Mouse (Mus musculus): ENCODE data around the gene Rps7.

DNA sequence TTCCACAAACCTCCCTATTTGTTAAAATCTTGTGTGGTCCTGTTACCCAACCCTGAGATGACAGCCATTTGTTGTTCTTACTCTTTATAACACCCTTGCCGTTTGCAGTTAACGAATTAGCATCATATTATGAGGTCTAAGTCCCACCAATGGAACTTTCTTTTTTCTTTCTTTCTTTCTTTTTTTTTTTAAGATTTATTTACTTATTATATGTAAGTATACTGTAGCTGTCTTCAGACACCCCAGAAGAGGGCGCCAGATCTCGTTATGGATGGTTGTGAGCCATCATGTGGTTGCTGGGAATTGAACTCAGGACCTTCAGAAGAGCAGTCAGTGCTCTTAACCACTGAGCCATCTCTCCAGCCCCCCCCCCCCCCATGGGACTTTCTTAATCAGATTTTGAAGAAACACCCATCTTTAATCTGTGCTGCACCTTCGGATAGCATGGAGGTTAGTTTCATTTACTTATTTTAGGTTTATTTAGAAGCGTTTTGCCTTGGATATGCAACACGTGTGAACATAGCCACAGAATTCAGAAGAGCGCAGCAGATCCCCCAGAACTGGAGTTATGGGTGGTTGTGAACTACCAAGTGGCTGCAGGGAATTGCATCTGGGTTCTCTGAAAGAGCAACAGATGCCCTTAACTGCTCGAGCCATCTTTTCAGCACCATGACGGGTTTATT lies 38.4 kb upstream of the Rps7 start:
- no peak for TF ChIP-seq CTCF (conservative IDR thresholded peaks at IDR 0.05 in 1 of 2, IDR thresholded peaks at IDR 0.05 in 1 of 2; ENCODE audit: low read depth in 2 of 2, low read length in 2 of 2)
- no peak for TF ChIP-seq ZC3H11A (IDR thresholded peaks at IDR 0.05; ENCODE audit: low read depth, low read length)
- TF ChIP-seq ZMIZ1 (IDR thresholded peaks at IDR 0.05; ENCODE audit: low read depth, low read length): no peak
- no peak for TF ChIP-seq POLR2AphosphoS2 (IDR thresholded peaks at IDR 0.05; ENCODE audit: low read depth, low read length)
- no peak for TF ChIP-seq POLR2A (IDR thresholded peaks at IDR 0.05; ENCODE audit: low read depth, low read length)

Measured in CH12.LX (cell line).